Mouse (Mus musculus) liver, embryonic 13.5 days (tissue): ENCODE data around the gene Ttc13. TPM values are rescaled to one million over a fixed set of nuclear protein-coding genes. Genes with fewer than 3 reads are reported as not detected.

ENCODE experiments used
- ATAC-seq: fragments of 200-750 bp; cut with Nextera tagmentation; 2 replicates; pipeline ENCODE4 v1.8.0; 2017; ENCODE audit warnings: low read depth, mild to moderate bottlenecking, moderate number of reproducible peaks, moderate library complexity
- DNase-seq: peaks from one replicate; pipeline ENCODE4 v3.0.0; 2022
- H3K27ac ChIP-seq: fragments of 300-500 bp; sonication (generic); 2 replicates; pipeline ENCODE4 v1.5.1; 2015; ENCODE audit warnings: moderate library complexity, mild to moderate bottlenecking, inconsistent platforms
- H3K27me3 ChIP-seq: fragments of 300-500 bp; sonication (generic); 2 replicates; pipeline ENCODE4 v1.6.1; 2015; ENCODE audit warnings: mild to moderate bottlenecking, inconsistent platforms
- H3K36me3 ChIP-seq: fragments of 300-500 bp; sonication (generic); 2 replicates; pipeline ENCODE4 v1.6.1; 2015; ENCODE audit warnings: mild to moderate bottlenecking, inconsistent platforms
- H3K4me1 ChIP-seq: fragments of 300-500 bp; sonication (generic); replicated peaks from 2 replicates; pipeline ENCODE4 v1.6.1; 2015; ENCODE audit warnings: inconsistent platforms
- H3K4me2 ChIP-seq: fragments of 300-500 bp; sonication (generic); 2 replicates; pipeline ENCODE4 v1.6.1; 2015; ENCODE audit warnings: inconsistent platforms, mild to moderate bottlenecking, moderate library complexity
- H3K4me3 ChIP-seq: fragments of 300-500 bp; sonication (generic); replicated peaks from 2 replicates; pipeline ENCODE4 v1.5.1; 2015; ENCODE audit warnings: mild to moderate bottlenecking, inconsistent platforms
- H3K9ac ChIP-seq: fragments of 300-500 bp; sonication (generic); 2 replicates; pipeline ENCODE4 v1.6.1; 2015; ENCODE audit warnings: mild to moderate bottlenecking, inconsistent platforms
- H3K9me3 ChIP-seq: fragments of 300-500 bp; sonication (generic); replicated peaks from 2 replicates; pipeline ENCODE4 v1.6.1; 2016; ENCODE audit warnings: inconsistent platforms
- WGBS: fragments of 180-500 bp; shearing (Covaris S2); methylation state at CpG from one replicate; pipeline ENCODE4 v1.1.7; 2015; ENCODE audit not compliant: insufficient replicate concordance; 5-methylcytosine and 5-hydroxymethylcytosine counted together
- polyA plus RNA-seq: library from polyadenylated mRNA; unstranded; fragments of >200 nt; fragmentation: Nextera tagmentation; extraction: Ambion mirVana; gene quantifications from 2 replicates; pipeline ENCODE4 v1.2.1, GENCODE M21; 2015

The Ttc13 gene
- polyA plus RNA-seq, 1 experiment from 2014 or later: 20.6 TPM

DNA sequence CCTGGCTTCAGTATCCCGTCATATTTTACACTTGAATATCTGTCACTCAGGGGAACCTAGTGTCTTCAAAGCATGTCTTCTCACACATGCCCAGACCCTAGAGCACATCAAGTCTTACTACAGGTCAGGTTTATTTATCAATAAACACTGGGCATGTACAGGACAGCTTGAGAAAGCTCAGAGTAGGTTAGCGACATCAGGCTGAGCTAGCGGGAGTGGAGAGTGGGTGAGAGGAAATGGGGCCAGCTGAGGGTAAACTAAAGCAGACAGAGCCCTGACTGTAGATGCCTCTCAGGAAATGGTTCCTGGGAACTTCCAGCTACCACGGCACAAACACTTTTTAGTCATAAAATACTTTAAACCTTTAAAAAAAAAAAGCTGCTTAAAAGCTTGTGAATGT lies 18.3 kb downstream of the Ttc13 start:
- Histone ChIP-seq H3K4me3 (no peak overlapping the region), H3K4me2 (no peak overlapping the region), H3K4me1 (0 out of 2 replicates have a peak, but pooled peaks cover 6% of the 10 kb centered on the region), H3K27me3 (no peaks in the 10 kb centered on the region), H3K9me3 (no peaks in the 10 kb centered on the region), H3K27ac (no peak overlapping the region), H3K36me3 (peaks cover 46% of the 10 kb centered on the region), H3K9ac (no peak overlapping the region)
- WGBS: 67% methylated on average over 4 of the region's 4 CpGs
- ATAC-seq (no peak), DNase-seq (no peak)

DNA sequence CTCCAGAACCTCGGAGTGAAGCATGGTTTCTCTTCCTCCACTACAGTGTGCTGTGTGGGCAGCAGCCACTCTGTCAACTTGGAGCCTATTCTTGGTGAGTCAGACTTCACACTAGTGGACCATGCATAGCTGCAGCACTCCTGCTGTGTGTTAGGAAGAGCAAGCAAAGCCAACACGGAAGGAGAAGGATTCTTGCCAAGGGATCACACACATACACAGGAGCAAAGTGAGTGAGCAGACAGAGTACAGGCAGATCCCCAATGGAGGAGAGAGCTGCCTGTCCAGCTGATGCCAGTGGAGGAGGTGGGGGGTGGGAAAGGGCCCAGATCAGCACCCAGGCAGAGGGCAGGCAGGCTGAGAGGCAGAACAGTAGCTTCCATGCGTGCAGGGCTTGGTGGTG lies 19.6 kb downstream of the Ttc13 start:
- Histone ChIP-seq H3K27ac (no peak overlapping the region), H3K9me3 (no peaks in the 10 kb centered on the region), H3K27me3 (no peaks in the 10 kb centered on the region), H3K4me1 (0 out of 2 replicates have a peak, but pooled peaks cover 6% of the 10 kb centered on the region), H3K36me3 (peaks cover 59% of the 10 kb centered on the region), H3K4me2 (no peak overlapping the region), H3K4me3 (no peak overlapping the region), H3K9ac (no peak overlapping the region)
- DNase-seq (no peak), ATAC-seq (no peak)
- 75% methylated on average over 3 of the region's 3 CpGs for WGBS

DNA sequence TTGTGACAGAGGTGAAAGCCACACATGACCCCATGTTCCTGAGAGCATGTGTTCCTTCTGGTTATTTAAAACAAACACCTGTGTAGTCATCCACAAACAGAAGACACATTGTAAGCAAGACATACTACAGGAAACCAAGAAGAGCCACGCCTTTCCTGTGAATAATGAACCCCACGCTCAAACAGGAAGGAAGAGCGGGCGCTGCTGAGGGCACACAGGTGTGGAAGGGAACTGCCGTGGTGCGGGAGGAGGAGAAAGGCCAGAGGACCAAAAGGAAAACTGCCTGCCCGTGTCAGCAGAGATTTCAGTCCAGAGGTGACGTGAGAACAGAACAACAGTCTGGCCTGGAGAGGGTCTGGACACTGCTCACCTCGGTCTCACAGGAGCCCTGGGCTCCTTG lies 20.8 kb downstream of the Ttc13 start:
- Histone ChIP-seq H3K4me1 (0 out of 2 replicates have a peak, but pooled peaks cover 6% of the 10 kb centered on the region), H3K27ac (no peak overlapping the region), H3K4me2 (no peak overlapping the region), H3K27me3 (no peaks in the 10 kb centered on the region), H3K36me3 (peaks cover 58% of the 10 kb centered on the region), H3K9ac (no peak overlapping the region), H3K4me3 (no peak overlapping the region), H3K9me3 (no peaks in the 10 kb centered on the region)
- WGBS: 48% methylated on average over 9 of the region's 9 CpGs
- ATAC-seq: no peak
- DNase-seq: no peak

DNA sequence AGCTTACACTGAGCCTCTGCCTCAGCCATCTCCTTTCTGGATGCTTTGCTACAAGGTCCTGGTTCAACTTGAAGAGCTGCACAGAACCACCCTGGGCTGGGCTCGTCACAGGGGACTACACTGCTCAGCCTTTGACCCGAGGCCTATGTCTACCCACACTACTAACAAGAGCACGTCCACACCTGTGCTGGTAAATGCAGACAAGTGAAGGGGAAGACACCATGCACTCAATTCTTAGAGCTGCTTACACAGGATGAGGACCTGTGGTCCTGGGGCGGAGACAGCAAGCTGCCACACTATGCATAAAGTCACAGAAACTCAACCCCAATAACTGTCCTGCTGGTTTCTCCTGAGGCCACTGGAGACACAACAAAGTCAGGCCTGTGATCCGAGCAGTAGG lies 21.5 kb downstream of the Ttc13 start:
- Histone ChIP-seq H3K4me3 (no peak overlapping the region), H3K9me3 (no peaks in the 10 kb centered on the region), H3K27me3 (no peaks in the 10 kb centered on the region), H3K9ac (no peak overlapping the region), H3K4me2 (no peak overlapping the region), H3K36me3 (peaks cover 59% of the 10 kb centered on the region), H3K27ac (no peak overlapping the region), H3K4me1 (0 out of 2 replicates have a peak, but pooled peaks cover 6% of the 10 kb centered on the region)
- no peak for ATAC-seq
- no peak for DNase-seq
- WGBS: 71% methylated on average over 5 of the region's 5 CpGs

DNA sequence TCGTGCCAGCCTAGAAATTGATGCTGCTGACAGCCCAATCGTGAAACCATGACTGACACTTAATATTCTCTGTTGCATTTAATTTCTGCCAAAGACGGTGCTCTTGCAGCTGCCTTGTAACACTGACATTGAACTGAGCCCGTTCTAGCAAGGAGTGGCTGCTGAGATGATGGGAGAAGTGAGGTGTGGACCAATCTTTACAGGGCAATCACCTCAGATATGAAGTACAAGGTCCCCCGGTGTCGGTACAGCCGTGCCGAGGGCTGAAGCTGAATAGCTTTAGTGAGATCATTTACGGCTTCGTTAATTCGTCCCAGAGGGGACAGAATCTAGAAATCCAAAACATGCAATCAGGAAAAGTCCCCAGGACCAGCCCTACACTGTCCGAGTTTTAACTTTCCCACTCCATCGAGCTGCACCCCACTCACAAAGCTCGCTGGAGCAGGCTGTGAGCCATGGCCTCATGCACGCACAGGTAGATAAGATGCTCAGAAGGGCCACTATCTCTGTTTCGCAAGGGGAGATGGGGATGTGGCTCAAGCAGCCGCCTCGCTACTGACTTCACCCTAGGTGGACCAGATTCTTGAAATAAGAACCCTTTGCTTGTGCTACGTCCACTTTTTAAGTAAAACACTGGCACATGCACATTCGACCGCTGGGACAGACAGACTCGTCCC lies 26.2 kb downstream of the Ttc13 start:
- H3K4me2 ChIP-seq: no peak overlapping the region
- H3K4me1 ChIP-seq: no peaks in the 10 kb centered on the region
- DNase-seq (no peak), ATAC-seq (no peak)
- no peaks in the 10 kb centered on the region for H3K9me3 ChIP-seq
- 83% methylated on average over 22 of the region's 22 CpGs for WGBS
- no peak overlapping the region for H3K4me3 ChIP-seq
- no peak overlapping the region for H3K9ac ChIP-seq
- no peaks in the 10 kb centered on the region for H3K27me3 ChIP-seq
- no peak overlapping the region for H3K27ac ChIP-seq
- peaks cover 76% of the 10 kb centered on the region for H3K36me3 ChIP-seq

DNA sequence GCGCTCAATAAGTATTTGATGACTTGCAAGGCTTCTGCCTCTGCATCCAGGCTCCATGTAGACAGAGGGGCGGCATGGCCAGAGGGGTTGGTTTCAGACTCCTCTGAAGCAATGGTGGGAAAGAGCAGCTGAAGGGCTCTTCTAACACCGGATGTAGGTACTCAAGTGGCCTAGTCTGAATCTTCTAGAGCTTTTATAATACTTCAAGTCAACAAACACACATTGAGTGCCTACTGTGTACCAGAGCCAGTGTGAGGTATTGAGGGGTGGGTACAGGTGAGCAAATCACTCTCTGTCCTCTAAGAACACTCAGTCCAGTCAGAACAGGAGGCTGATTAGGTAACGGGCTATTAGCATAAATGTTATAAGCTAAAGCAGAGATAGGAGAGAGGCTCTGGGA lies 30.1 kb downstream of the Ttc13 start:
- no peak for DNase-seq
- ATAC-seq: no peak

DNA sequence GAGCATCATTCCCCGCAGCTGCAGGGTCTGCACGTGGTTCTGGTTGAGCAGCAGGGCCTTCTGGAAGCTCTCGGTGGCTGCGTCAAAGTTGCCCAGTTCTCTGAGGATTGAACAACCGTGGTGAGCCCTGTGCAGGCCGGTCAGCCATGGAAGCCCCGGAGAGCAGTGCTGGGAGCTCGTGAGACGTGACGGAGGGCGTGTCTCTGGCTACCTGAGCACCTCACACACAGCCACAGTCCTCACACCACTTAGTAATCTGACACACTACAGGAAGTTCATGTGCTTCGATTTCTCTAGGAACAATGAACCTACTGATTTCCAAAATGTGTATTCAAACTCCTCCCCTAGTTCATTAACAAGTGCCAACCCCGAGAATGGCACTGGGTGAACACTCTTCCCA lies 32.9 kb downstream of the Ttc13 start:
- no peak overlapping the region for H3K4me2 ChIP-seq
- H3K27ac ChIP-seq: no peak overlapping the region
- H3K27me3 ChIP-seq: no peaks in the 10 kb centered on the region
- no peak overlapping the region for H3K9ac ChIP-seq
- H3K4me1 ChIP-seq: no peaks in the 10 kb centered on the region
- DNase-seq (no peak), ATAC-seq (no peak)
- no peaks in the 10 kb centered on the region for H3K9me3 ChIP-seq
- WGBS: 82% methylated on average over 13 of the region's 13 CpGs
- no peak overlapping the region for H3K4me3 ChIP-seq
- peaks cover 65% of the 10 kb centered on the region for H3K36me3 ChIP-seq

More for the DNA sequence above, 30.1 kb downstream of the Ttc13 start:
- 79% methylated on average over 4 of the region's 4 CpGs for WGBS
- no peaks in the 10 kb centered on the region for H3K4me1 ChIP-seq
- H3K4me2 ChIP-seq: no peak overlapping the region
- H3K27ac ChIP-seq: no peak overlapping the region
- H3K27me3 ChIP-seq: no peaks in the 10 kb centered on the region
- H3K36me3 ChIP-seq: peaks cover 66% of the 10 kb centered on the region
- H3K4me3 ChIP-seq: no peak overlapping the region
- no peaks in the 10 kb centered on the region for H3K9me3 ChIP-seq
- no peak overlapping the region for H3K9ac ChIP-seq

DNA sequence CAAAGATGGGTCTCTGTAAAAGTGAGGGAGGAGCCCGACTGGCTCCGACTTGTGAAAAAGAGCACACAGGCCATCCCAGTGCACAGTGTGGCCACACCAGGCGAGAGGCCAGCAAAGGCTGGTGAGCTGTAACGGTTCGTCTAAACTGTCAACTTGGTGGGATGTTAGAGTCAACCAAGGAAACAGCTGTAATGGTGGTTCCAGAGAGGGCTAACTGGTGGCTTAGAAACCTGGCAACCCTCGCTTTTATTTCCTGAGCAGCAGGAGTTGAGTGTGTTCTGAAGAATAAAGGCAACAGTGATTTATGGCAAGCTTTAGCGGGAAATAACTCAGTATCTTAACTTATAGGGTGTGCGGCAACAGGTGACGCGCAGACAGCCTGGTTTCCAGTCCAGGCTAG lies 39.6 kb downstream of the Ttc13 start:
- H3K36me3 ChIP-seq: peaks cover 83% of the 10 kb centered on the region

DNA sequence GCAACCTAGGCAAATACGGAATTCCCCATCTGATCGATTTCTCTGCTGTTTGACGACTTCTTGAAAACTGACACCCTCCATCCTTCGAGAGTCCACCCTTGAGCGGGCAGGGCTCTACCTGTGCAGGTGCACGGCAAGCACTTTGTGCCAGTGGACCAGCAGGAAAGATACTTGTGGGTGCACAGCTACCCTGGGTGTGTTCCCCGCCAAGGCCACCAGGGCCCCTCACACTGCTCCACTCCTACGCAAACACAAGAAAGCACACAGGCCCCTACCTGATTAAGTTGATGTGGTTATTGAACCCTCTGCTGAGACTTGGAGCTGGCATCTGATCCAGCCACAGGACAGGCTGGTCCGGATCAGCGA lies 40.0 kb downstream of the Ttc13 start:
- H3K4me3 ChIP-seq: no peak overlapping the region
- ATAC-seq: no peak
- H3K36me3 ChIP-seq: peaks cover 84% of the 10 kb centered on the region
- H3K9me3 ChIP-seq: no peaks in the 10 kb centered on the region
- no peaks in the 10 kb centered on the region for H3K27me3 ChIP-seq
- WGBS: 87% methylated on average over 10 of the region's 10 CpGs
- H3K4me2 ChIP-seq: no peak overlapping the region
- H3K4me1 ChIP-seq: no peaks in the 10 kb centered on the region
- H3K9ac ChIP-seq: no peak overlapping the region
- no peak for DNase-seq
- H3K27ac ChIP-seq: no peak overlapping the region

More for the DNA sequence above, 39.6 kb downstream of the Ttc13 start:
- no peaks in the 10 kb centered on the region for H3K9me3 ChIP-seq
- DNase-seq: no peak
- no peak overlapping the region for H3K4me3 ChIP-seq
- H3K27ac ChIP-seq: no peak overlapping the region
- ATAC-seq: no peak
- H3K27me3 ChIP-seq: no peaks in the 10 kb centered on the region
- WGBS: 85% methylated on average over 10 of the region's 10 CpGs
- no peaks in the 10 kb centered on the region for H3K4me1 ChIP-seq
- H3K4me2 ChIP-seq: no peak overlapping the region
- no peak overlapping the region for H3K9ac ChIP-seq

DNA sequence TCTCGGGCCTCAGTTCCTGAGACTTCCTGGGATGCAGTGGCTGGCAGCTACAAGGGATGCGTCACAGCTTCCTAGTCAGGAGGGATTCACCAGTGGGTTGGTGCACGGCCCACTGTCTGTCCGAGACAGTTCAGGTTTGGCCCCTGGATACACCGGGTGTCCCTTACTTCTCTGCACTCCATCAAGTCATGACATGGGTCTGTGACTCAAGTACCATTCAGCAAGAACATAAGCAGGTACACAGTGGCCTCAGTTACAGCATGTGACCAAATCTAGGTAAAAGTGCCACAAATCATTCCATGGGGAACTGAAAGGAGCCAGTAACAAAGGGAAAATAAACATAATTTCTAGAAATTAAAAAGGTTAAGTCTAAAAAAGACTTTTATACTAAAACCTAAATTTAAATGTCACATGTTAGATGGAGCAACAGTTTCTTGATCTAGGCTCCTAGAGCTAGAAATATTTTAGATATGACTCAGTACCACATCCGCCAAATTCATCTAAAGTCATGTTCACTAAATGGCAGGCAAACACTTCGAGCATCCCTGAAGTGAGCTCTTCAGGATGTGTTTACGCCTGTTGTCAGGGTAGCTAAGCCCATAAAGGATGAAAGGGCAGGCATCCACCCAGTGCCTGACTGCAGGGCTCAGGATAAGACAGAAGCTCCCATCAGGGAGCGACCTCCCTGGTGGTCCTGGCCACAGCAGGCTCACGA lies 40.5 kb downstream of the Ttc13 start:
- WGBS: 80% methylated on average over 10 of the region's 10 CpGs
- H3K27ac ChIP-seq: no peak overlapping the region
- no peaks in the 10 kb centered on the region for H3K4me1 ChIP-seq
- no peaks in the 10 kb centered on the region for H3K27me3 ChIP-seq
- no peak overlapping the region for H3K9ac ChIP-seq
- ATAC-seq (no peak), DNase-seq (no peak)
- no peaks in the 10 kb centered on the region for H3K9me3 ChIP-seq
- H3K4me2 ChIP-seq: no peak overlapping the region
- no peak overlapping the region for H3K4me3 ChIP-seq
- peaks cover 83% of the 10 kb centered on the region for H3K36me3 ChIP-seq

DNA sequence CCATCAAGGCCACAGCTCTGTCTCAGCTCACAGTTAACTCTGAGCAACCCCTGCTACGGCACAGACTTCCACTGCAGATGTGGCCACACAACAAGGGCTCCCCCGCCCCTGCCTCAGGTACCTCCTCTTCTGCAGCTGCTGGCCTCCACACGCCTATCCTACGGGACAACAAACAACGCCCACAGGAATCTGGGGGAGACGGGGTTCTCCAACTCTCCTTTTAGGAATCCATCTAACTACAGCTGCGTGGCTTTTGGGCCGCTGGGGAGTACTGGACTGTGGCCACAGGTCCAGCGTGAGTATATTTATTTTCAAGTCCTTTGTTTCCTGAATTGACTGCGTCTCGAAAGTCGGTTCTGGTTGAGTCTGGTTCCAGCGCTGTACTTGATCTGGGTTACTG lies 43.5 kb downstream of the Ttc13 start:
- H3K27me3 ChIP-seq: no peaks in the 10 kb centered on the region
- H3K4me3 ChIP-seq: no peak overlapping the region
- H3K27ac ChIP-seq: no peak overlapping the region
- peaks cover 70% of the 10 kb centered on the region for H3K36me3 ChIP-seq
- DNase-seq (no peak), ATAC-seq (no peak)
- no peaks in the 10 kb centered on the region for H3K4me1 ChIP-seq
- H3K9me3 ChIP-seq: no peaks in the 10 kb centered on the region
- 88% methylated on average over 13 of the region's 13 CpGs for WGBS
- H3K4me2 ChIP-seq: no peak overlapping the region
- no peak overlapping the region for H3K9ac ChIP-seq

DNA sequence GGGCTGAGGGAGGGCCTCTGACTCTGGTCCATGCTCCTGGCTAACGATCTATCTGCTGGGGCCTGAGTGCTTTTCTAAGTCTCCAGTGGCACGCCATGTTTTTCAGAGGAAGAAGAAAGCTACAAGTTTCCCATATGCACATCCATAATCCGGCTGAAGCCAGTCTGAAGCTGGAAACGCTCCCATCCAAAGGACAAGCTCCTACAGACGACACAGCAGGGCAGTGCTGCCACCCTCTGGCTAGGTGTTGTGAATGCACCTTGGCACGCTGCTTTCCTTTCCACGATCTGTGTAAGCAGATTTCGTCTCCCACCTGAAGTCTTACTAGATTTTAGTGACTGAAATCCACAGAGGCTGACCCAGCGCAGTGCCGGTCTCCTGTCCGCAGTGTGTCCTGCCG lies 44.3 kb downstream of the Ttc13 start:
- ATAC-seq: 0 out of 2 replicates have a peak, but pooled peaks have one; percentile 24
- 71% methylated on average over 12 of the region's 12 CpGs for WGBS
- Histone ChIP-seq H3K4me3 (no peak overlapping the region), H3K9ac (no peak overlapping the region), H3K9me3 (no peaks in the 10 kb centered on the region), H3K27ac (no peak overlapping the region), H3K4me1 (no peaks in the 10 kb centered on the region), H3K27me3 (no peaks in the 10 kb centered on the region), H3K36me3 (peaks cover 70% of the 10 kb centered on the region), H3K4me2 (no peak overlapping the region)
- DNase-seq: peak; percentile 9
